Mouse (Mus musculus) forebrain, embryonic 10.5 days (tissue): ENCODE data around the gene Gadd45a. TPM values are rescaled to one million over a fixed set of nuclear protein-coding genes. Genes with fewer than 3 reads are reported as not detected.
"Not testable (repeated sequence)": the region's sequence is repeated elsewhere in the genome, so short reads cannot be mapped to it uniquely, and the experiment has no call there.

ENCODE experiments used
- DNase-seq: peaks from one replicate; pipeline ENCODE4 v3.0.0-alpha.2; 2017; ENCODE audit warnings: low spot score; ENCODE audit errors: extremely low spot score
- H3K27ac ChIP-seq: fragments of 300-500 bp; sonication (generic); 2 replicates; pipeline ENCODE4 v1.5.1; 2016; ENCODE audit warnings: mild to moderate bottlenecking
- H3K27me3 ChIP-seq: fragments of 300-500 bp; sonication (generic); 2 replicates; pipeline ENCODE4 v1.6.1; 2016; ENCODE audit warnings: mild to moderate bottlenecking; ENCODE audit not compliant: poor library complexity, severe bottlenecking
- H3K36me3 ChIP-seq: fragments of 300-500 bp; sonication (generic); replicated peaks from 2 replicates; pipeline ENCODE4 v1.6.1; 2016; ENCODE audit warnings: mild to moderate bottlenecking, moderate library complexity
- H3K4me1 ChIP-seq: fragments of 300-500 bp; sonication (generic); 2 replicates; pipeline ENCODE4 v1.6.1; 2016
- H3K4me3 ChIP-seq: fragments of 300-500 bp; sonication (generic); 2 replicates; pipeline ENCODE4 v1.5.1; 2016; ENCODE audit warnings: mild to moderate bottlenecking, moderate library complexity
- H3K9me3 ChIP-seq: fragments of 300-500 bp; sonication (generic); 2 replicates; pipeline ENCODE4 v1.6.1; 2016; ENCODE audit warnings: mild to moderate bottlenecking, moderate library complexity
- WGBS: fragments of 180-500 bp; shearing (Covaris S2); methylation state at CpG from one replicate; pipeline ENCODE4 v1.1.7; 2016; 5-methylcytosine and 5-hydroxymethylcytosine counted together
- polyA plus RNA-seq: library from polyadenylated mRNA; unstranded; fragments of >200 nt; fragmentation: Nextera tagmentation; extraction: Ambion mirVana; gene quantifications from 2 replicates; pipeline ENCODE4 v1.2.1, GENCODE M21; 2016

Gadd45a gene
- polyA plus RNA-seq, 1 experiment from 2014 or later, result 22.9 TPM

DNA sequence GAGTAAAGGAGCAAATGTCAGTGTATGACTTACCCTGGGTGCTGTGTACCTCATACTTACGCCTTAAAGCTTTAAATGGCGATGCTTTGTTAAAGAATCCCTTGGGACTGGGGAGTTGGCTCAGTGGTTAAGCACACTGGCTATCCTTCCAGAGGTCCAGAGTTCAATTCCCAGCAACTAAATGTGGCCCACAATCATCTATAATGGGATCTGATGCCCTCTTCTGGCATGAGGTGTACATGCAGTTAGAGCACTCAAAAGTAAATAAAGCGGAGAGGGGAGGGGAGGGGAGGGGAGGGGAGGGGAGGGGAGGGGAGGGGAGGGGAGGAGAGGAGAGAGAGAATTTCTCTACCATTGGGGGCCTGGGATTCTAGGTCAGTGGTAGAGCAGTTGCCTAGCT is 1.7 kb upstream of the Gadd45a start:
- Histone ChIP-seq H3K4me1 (peaks cover 25% of the 10 kb centered on the region), H3K27me3 (peaks cover 8% of the 10 kb centered on the region; the same call in 1 of the 2 replicates), H3K9me3 (no peaks in the 10 kb centered on the region), H3K4me3 (no peak overlapping the region), H3K27ac (no peak overlapping the region), H3K36me3 (0 out of 2 replicates have a peak, but pooled peaks cover 2% of the 10 kb centered on the region)
- DNase-seq, result no peak
- 94% methylated on average over 2 of the region's 3 CpGs for WGBS

DNA sequence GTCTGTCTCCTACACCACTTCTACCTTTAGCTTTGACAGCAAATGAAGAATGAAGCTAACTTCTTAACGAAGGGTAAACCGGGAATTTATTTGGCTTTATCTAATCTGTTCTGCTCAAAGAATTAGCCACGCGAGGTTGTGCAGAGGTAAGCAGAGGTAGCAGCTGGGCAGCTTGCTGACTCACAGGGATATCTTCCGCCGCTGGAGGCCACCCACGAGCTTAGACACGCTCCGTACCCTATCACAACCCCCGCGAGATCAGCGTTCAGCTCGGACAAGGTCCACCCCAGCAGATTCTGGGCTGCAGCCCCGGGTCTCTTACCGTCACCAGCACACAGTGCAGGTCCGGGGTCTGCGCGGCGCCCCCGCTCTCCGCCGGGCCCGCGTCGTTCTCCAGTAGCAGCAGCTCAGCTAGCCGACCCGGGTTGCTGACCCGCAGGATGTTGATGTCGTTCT is 873 bp downstream of the Gadd45a start:
- Histone ChIP-seq H3K27ac (peak overlapping the region; percentile 94), H3K4me1 (peaks cover 29% of the 10 kb centered on the region), H3K27me3 (peaks cover 11% of the 10 kb centered on the region; the same call in 1 of the 2 replicates), H3K9me3 (no peaks in the 10 kb centered on the region), H3K36me3 (0 out of 2 replicates have a peak, but pooled peaks cover 2% of the 10 kb centered on the region), H3K4me3 (peak overlapping the region; percentile 68)
- DNase-seq, result peak; percentile 86
- WGBS, result under 1% methylated on average over 29 of the region's 29 CpGs

DNA sequence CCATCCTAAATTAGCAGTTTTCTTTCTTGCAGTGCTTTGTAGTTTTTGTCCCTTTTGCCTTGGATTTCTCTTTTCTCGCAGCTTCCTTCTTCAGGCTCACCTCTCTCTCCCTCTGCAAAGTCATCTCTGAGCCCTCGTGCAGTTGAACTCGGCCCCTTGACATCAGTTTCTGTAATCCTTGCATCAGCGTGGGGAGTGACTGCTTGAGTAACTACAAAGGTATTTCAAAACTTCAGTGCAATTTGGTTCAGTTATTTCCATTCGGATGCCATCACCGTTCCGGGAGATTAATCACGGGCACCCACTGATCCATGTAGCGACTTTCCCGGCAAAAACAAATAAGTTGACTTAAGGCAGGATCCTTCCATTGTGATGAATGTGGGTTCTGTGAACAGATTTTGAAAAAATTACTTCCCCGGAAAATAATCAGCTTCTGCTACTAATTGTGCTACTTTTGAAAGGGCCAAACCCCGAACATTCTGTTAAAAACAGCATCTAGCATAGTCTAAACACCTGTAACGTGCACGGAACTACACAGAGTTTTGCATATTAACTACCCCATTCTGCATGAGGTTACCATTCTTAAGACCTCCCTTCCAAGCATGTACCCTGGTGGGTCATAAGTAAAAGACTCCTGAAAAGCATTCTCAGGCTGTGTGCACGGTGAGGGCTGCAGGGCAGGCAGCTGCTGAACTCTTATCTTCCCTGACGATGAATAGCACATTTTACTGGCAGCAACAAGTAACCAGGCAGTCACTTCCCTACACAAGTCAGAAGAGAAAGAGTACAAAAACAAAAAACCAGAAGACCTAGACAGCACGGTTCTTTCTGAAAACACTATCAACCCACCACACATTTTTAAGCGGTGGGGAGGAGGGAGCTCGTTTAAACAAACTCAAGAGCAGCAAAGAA is 1.6 kb downstream of the Gadd45a start:
- 6% methylated on average over 19 of the region's 19 CpGs for WGBS
- H3K36me3 ChIP-seq, result 0 out of 2 replicates have a peak, but pooled peaks cover 2% of the 10 kb centered on the region
- H3K4me3 ChIP-seq, result peak overlapping the region; percentile 68
- peaks cover 19% of the 10 kb centered on the region for H3K27me3 ChIP-seq
- no peaks in the 10 kb centered on the region for H3K9me3 ChIP-seq
- DNase-seq, result peak; percentile 30
- H3K4me1 ChIP-seq, result peaks cover 35% of the 10 kb centered on the region
- peak overlapping the region; percentile 94 for H3K27ac ChIP-seq

DNA sequence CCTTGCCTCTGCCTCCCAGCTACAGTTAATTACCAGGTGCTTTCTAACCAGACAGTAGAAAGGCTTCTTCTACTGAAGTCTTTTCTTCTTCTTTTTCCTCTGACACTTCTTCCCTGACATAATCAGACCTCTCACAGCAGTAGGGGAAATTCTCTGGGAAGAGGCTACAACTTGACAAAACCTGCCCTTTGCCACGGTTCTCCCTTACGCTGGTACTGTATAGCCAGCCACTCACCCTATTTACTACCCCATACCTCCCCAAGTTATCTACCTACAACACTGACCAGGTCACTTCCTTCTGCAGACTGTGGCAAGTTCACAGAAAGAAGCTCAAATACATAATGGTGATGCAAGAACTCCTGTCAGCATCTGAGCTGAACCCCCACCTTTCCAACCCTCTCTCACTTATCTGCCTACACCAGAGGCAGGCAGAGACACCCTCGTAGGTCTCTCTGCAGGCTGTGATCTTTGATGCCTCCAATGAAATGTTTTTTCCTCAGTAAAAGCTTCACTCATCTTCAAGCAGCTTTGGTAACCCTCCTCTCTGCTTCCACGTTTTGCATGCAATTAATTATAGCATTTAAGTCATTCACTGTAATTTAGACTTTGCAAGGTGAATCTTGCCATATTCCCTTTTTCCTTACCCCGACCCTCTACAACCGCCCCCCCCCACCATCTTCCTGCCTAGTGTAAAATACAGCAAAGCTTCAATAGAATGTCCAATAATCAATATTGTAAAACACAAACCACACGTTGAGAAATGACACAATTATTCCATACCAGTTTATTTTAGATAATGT is 2.7 kb downstream of the Gadd45a start:
- H3K27ac ChIP-seq, result peak overlapping the region; percentile 40; the same call in 1 of the 2 replicates
- H3K9me3 ChIP-seq, result no peaks in the 10 kb centered on the region
- WGBS, result 48% methylated on average over 7 of the region's 7 CpGs
- H3K27me3 ChIP-seq, result peaks cover 22% of the 10 kb centered on the region
- peaks cover 46% of the 10 kb centered on the region for H3K4me1 ChIP-seq
- no peak for DNase-seq
- 0 out of 2 replicates have a peak, but pooled peaks cover 2% of the 10 kb centered on the region for H3K36me3 ChIP-seq
- H3K4me3 ChIP-seq, result peak overlapping the region; percentile 20

DNA sequence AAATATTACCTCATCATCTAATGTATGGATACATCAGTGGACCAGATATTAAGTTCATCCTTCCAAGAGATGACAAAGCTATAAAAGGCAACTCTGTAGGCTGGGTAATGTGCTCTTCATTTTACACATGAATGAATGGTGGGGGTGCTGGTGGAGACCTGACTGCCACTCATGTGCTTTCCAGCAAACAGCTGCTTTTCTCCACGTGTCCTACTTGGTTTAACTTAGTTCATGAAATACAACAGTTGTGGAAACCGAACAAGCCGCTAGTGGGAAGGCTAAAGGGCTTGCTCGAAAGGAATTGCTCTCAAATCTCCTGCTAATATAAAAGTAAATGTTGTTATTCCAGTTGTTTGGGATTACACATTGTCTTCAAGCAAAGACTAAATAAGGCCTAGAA is 3.7 kb downstream of the Gadd45a start:
- H3K4me1 ChIP-seq, result peaks cover 49% of the 10 kb centered on the region
- no peak for DNase-seq
- no peak overlapping the region for H3K4me3 ChIP-seq
- H3K27me3 ChIP-seq, result peaks cover 22% of the 10 kb centered on the region
- 71% methylated on average over 4 of the region's 4 CpGs for WGBS
- H3K27ac ChIP-seq, result no peak overlapping the region
- H3K36me3 ChIP-seq, result 0 out of 2 replicates have a peak, but pooled peaks cover 2% of the 10 kb centered on the region
- no peaks in the 10 kb centered on the region for H3K9me3 ChIP-seq

DNA sequence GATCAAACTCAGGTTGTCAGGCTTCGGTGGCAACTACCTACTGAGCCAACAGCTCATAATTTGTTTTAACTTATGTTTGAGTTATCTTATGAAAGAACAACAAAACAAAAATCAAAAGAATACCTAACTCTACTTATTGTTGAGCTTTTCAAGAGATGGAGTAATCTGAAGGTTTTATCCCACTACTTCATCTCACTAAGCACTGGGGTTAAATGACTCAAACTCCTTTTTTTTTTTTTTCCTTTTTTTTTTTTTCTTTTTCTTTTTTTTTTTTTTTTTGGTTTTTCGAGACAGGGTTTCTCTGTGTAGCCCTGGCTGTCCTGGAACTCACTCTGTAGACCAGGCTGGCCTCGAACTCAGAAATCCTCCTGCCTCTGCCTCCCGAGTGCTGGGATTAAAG is 4.3 kb downstream of the Gadd45a start:
- H3K9me3 ChIP-seq, H3K36me3 ChIP-seq, H3K27ac ChIP-seq, H3K4me3 ChIP-seq, DNase-seq: not testable (repeated sequence)
- H3K4me1 ChIP-seq, result peaks cover 48% of the 10 kb centered on the region
- H3K27me3 ChIP-seq, result peaks cover 22% of the 10 kb centered on the region
- 97% methylated on average over 3 of the region's 4 CpGs for WGBS

DNA sequence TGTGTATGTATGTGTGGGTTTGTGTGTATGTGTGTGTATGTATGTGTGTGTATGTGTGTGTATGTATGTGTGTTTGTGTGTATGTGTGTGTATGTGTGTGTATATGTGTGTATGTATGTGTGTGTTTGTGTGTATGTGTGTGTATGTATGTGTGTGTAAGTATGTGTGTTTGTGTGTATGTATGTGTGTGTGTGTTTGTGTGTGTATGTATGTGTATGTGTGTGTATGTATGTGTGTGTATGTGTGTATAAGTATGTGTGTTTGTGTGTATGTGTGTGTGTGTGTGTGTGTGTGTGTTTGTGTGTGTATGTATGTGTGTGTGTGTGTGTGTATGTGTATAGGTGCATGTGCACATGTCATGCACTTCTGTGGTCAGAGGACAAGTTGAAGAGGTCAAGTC is 4.7 kb downstream of the Gadd45a start:
- H3K4me1 ChIP-seq, result peaks cover 44% of the 10 kb centered on the region
- not testable (repeated sequence) for H3K36me3 ChIP-seq, H3K4me3 ChIP-seq, H3K9me3 ChIP-seq, H3K27ac ChIP-seq, DNase-seq
- peaks cover 22% of the 10 kb centered on the region for H3K27me3 ChIP-seq

DNA sequence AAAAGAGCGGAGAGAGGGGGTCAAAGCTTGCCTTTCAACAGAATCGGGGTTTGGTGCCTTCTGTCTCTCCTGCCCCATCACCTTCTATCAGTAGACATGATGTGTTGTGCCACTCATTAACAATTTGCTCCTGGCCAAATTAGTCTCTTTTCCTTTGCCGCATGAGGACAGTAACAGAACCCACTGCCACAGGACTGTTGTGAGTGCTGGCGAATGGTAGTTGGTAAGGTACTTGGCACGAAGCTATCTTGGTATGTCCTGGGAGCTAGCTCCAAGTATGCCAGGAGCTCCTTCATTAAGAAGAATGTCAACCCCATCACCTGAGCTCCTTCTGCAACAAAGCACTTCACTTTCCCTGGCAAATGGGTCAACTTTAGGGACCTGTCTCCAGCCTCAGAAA is 6.4 kb downstream of the Gadd45a start:
- H3K4me3 ChIP-seq, result no peak overlapping the region
- H3K27me3 ChIP-seq, result peaks cover 22% of the 10 kb centered on the region
- DNase-seq, result no peak
- H3K27ac ChIP-seq, result no peak overlapping the region
- WGBS, result 22% methylated on average over 5 of the region's 5 CpGs
- peaks cover 45% of the 10 kb centered on the region for H3K4me1 ChIP-seq
- H3K9me3 ChIP-seq, result no peaks in the 10 kb centered on the region
- H3K36me3 ChIP-seq, result 0 out of 2 replicates have a peak, but pooled peaks cover 2% of the 10 kb centered on the region

DNA sequence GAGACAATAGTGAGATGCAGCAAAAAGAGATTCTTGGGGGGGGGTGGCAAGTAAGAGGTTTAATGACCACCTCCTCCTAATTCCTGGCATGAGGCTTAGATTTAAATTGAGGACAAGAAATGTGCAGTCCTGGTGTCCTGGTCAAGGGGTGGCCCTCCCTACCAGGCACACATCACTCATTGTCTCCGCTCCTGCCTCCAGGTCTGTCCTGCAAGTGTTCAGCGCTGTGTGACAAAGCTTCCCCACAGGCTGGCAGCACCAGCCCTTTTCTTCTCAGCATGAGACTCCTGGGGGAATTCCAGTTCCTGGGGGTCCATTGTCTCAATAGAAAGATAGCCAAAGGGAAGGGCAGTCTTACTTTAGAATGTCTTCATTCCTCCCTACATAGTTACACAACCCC is 6.8 kb downstream of the Gadd45a start:
- Histone ChIP-seq H3K27me3 (peaks cover 22% of the 10 kb centered on the region), H3K27ac (0 out of 2 replicates have a peak overlapping the region, but pooled peaks have one; percentile 8), H3K36me3 (0 out of 2 replicates have a peak, but pooled peaks cover 2% of the 10 kb centered on the region), H3K4me1 (peaks cover 41% of the 10 kb centered on the region), H3K9me3 (no peaks in the 10 kb centered on the region), H3K4me3 (peak overlapping the region; percentile 12; the same call in 1 of the 2 replicates)
- WGBS, result 10% methylated on average over 2 of the region's 2 CpGs
- no peak for DNase-seq

DNA sequence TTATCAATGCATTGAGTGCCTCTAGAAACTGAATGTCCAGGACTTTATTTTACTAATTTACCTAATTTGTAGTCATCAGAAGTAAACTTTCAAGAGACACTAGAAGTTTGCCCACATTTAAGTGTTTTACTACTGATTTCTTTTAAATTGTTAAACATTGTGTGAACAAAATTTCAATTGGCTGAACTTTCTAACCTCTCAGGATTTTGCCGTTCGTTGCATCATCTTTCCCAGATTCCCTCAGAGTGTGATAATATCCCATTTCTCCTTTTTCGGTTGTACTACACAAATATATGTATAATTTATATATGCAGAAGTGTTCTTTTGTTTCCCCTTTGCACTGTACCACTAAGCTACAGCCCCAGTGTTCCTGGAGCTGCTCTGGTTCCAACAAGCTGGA is 7.3 kb downstream of the Gadd45a start:
- 29% methylated on average over 3 of the region's 3 CpGs for WGBS
- no peak for DNase-seq

DNA sequence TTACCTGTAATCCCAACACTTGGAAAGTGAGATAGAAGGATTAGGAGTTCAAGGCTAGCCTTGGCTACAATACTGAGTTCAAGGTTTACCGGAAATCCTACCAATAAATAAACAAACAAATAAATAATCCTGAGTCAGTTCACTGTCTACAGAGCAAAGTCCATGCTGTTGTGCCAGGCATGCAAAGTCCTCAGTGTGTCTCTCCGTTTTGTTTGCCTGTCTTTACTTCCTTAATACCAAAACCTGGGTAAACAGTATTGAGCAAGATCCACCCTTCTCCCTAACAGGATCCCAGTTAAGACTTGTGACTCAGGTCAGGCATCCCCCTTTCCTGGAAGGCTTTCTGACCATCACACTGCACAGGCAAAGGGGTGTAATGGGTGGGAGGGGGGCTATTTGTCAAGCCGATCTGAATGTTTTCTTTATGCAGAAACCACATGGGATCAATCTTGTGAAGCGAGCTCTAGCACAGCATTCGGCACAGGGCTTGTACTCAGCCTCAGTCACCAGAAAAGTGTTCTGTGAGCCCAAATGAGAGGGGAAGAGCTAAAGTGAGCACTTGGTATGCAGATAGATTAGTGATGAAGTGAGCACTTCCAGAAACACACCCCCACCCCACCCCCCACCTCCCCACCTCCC is 7.8 kb downstream of the Gadd45a start:
- DNase-seq, result no peak
- WGBS, result 36% methylated on average over 5 of the region's 5 CpGs
- Histone ChIP-seq H3K36me3 (no peaks in the 10 kb centered on the region), H3K27ac (no peak overlapping the region), H3K4me1 (peaks cover 33% of the 10 kb centered on the region), H3K27me3 (peaks cover 19% of the 10 kb centered on the region), H3K9me3 (no peaks in the 10 kb centered on the region), H3K4me3 (no peak overlapping the region)

More for the DNA sequence above, 7.3 kb downstream of the Gadd45a start:
- H3K27ac ChIP-seq, result 0 out of 2 replicates have a peak overlapping the region, but pooled peaks have one; percentile 8
- H3K9me3 ChIP-seq, result no peaks in the 10 kb centered on the region
- H3K4me3 ChIP-seq, result peak overlapping the region; percentile 12; the same call in 1 of the 2 replicates
- H3K36me3 ChIP-seq, result 0 out of 2 replicates have a peak, but pooled peaks cover 2% of the 10 kb centered on the region
- H3K4me1 ChIP-seq, result peaks cover 37% of the 10 kb centered on the region
- peaks cover 22% of the 10 kb centered on the region for H3K27me3 ChIP-seq
